Mouse (Mus musculus): ENCODE data around the gene Cbx8.

Gene Cbx8

DNA sequence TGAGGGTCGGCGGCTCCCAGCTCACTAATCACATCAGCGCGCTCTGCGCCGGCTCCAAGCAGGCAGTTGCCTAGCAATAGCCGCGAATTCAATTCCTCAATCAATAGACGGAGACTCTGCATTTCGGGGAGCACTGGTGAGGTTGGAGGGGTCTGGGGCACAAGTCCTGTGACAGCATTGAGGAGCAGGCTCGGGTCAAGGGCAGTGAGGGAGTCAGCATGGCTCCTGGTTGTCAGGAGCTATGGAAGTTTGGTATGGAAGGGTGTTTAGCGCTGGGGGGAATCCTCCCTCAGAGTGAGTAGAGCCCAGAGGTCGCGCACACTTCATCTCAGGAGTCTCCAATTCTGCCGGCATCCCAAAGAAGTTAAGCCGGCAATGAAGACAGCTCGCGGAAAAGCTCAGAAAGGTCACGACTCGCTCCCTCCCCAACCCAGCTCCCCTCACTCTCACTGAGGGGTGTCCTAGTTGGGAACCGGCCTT lies 5.0 kb downstream of the Cbx8 start:
- in situ Hi-C loops (cut with MboI; ENCODE audit: low sequenced_read_pairs): loop anchor here (10.0 kb wide), 1 partner anchor 159 kb away; no protein-coding TSS in a partner anchor

GRCm38 (mm10) chr11:119035094-119035685 lies 5.6 kb downstream of the Cbx8 start:
- in situ Hi-C loops (cut with MboI; ENCODE audit: low sequenced_read_pairs): loop anchor here (10.0 kb wide), 1 partner anchor 160 kb away; no protein-coding TSS in a partner anchor

DNA sequence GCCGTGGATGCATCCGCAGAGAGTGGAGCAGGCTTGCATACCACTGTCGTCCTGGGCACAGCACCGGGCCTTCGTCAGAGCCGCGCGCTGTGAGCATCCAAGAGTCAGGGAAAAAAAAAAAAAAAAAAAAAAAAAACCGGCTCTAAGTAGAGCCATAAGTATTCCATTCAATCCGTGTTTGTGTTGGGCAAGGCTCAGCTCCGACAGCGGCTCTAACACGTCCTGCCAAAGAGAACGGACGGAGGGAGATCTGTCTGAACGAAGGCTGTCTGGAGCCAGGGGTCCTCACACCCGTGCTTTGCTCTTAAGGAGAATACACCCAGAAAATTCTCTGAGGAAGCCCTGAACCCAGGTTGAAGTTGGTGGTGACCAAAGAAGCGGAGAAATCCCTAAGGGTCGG lies 6.1 kb downstream of the Cbx8 start:
- in situ Hi-C loops (cut with MboI; ENCODE audit: low sequenced_read_pairs): loop anchor here (10.0 kb wide), 1 partner anchor 160 kb away; no protein-coding TSS in a partner anchor

GRCm38 (mm10) chr11:119033874-119034558 lies 6.8 kb downstream of the Cbx8 start:
- in situ Hi-C loops (cut with MboI; ENCODE audit: low sequenced_read_pairs): loop anchor here (10.0 kb wide), 1 partner anchor 161 kb away; no protein-coding TSS in a partner anchor

DNA sequence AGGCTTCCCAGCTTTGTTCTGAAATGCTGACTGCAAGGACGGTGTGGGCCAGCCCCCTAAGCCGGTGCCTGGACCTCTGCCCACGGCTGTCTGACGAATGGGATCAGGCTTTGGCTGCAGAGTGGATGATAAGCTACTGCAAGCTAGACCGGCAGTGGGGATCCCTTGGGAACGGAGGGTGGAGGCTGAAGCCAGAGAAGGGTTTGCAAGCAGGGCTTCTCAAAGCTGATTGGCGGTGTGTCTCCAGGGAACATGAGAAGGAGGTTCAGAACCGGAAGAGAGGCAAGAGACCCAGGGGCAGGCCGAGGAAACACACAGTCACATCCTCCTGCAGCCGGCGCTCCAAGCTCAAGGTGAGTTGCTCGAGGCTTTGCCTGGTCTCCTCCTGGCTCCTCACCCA lies 14.6 kb downstream of the Cbx8 start:
- in situ Hi-C loops (cut with MboI; ENCODE audit: low sequenced_read_pairs): no loop called here

DNA sequence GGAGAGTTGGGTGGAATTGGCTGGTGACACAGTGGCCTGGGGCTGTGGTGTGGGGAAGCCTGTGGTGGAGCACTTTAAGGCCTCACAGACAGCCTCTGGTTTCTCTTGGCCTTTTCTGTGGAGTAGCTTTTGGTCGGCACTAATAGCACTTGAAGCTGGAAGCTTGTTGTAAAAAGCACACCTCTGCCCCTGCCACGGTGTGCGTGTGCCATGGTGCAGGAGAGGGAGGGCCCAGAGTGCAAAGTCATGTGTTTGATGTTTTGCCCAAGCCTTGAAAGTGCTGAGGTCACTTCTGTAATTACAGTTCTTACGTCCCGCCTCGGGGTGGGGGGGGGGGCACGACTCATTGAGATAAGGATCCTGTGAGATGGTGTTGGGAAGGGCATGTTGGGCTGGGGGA lies 16.5 kb downstream of the Cbx8 start:
- in situ Hi-C loops (cut with MboI; ENCODE audit: low sequenced_read_pairs): no loop called here

DNA sequence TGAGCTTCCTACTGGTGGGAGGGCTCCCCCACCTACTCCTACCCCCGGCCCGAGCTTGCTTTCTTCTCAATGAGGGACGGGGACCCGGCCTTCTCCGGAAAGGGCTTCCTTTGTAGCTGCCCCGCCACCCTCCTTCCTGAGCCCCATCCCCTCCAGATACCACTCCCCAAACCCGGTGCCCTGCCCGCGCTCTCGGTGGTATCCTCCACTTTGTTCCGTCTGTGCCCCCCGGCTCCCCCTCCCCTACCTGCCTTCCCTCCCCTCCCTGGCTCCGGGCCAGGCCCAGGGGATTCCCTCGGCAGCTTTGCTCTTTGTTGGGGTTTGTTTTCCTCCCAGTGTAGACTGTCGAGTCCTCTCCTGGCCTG lies 17.2 kb downstream of the Cbx8 start:
- in situ Hi-C loops (cut with MboI; ENCODE audit: low sequenced_read_pairs): no loop called here

- in situ Hi-C loops (cut with MboI; ENCODE audit: low sequenced_read_pairs): no loop called here
Observed at GRCm38 (mm10) chr11:119022895-119023615, 17.7 kb downstream of the Cbx8 start, which contains the start of gene Cbx2. Gene Cbx2, plus strand, starts transcription at chr11:119022962.

DNA sequence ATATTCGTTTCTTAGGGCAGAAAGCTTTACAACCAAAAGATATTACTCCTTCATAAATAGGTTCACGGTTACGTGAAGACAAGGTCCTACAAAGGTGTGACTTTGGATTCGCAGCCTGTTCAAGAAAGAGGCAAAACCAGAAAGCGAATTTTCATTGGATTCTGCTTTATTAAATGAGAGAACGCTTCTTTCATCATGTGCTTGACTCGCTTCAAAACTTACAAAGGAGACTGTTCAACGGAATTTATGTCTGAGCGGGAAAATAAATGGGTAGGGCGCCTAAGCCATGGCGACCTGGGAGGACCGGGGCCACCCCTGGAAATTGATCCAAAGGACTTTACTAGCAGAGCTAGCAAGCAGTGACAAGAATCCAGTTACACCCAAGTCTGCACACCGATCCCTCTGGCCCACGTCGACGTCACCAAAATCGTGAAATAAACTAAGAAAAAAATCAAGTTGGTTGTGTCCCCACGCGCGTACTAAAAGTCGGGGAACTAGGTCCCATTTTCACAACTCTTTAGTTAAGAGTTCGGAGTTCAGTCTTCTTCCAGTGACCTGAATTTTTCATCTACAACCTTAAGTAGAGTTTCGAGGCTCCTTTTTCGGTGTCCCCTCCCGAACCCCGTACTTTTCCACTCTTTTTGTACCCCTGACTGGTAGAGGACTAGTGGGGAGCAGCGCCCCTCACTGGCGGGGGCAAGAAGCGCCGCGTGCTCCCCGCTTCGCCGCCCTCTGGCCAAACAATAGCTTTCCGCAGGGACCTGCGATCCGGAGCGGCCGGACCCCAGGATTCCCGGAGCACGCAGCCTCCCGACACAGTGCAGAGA lies 18.5 kb downstream of the Cbx8 start:
- in situ Hi-C loops (cut with MboI; ENCODE audit: low sequenced_read_pairs): no loop called here

GRCm38 (mm10) chr11:119021180-119021579 lies 19.6 kb downstream of the Cbx8 start:
- in situ Hi-C loops (cut with MboI; ENCODE audit: low sequenced_read_pairs): no loop called here

DNA sequence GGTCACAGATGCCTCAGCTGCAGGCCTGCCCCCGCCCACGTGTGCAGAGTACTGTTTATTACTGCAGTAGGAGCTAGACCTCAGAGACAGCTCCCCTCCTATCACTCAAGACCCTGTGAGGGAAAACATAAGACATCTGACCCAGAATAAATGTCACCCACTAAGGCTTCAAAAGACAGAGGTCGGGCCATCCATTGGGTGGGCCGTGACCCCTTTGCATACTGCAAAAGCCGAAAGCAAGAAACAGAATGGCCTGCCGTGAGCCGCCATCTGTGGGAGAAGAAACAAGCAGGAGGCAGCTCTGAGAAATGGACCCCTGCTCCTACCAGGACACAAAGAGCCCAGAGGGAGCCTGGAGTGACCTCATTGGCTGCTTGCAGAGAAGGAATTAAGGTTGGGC lies 23.3 kb downstream of the Cbx8 start:
- in situ Hi-C loops (cut with MboI; ENCODE audit: low sequenced_read_pairs): no loop called here

- in situ Hi-C loops (cut with MboI; ENCODE audit: low sequenced_read_pairs): no loop called here
Observed at GRCm38 (mm10) chr11:119014455-119014854, 26.3 kb downstream of the Cbx8 start.

DNA sequence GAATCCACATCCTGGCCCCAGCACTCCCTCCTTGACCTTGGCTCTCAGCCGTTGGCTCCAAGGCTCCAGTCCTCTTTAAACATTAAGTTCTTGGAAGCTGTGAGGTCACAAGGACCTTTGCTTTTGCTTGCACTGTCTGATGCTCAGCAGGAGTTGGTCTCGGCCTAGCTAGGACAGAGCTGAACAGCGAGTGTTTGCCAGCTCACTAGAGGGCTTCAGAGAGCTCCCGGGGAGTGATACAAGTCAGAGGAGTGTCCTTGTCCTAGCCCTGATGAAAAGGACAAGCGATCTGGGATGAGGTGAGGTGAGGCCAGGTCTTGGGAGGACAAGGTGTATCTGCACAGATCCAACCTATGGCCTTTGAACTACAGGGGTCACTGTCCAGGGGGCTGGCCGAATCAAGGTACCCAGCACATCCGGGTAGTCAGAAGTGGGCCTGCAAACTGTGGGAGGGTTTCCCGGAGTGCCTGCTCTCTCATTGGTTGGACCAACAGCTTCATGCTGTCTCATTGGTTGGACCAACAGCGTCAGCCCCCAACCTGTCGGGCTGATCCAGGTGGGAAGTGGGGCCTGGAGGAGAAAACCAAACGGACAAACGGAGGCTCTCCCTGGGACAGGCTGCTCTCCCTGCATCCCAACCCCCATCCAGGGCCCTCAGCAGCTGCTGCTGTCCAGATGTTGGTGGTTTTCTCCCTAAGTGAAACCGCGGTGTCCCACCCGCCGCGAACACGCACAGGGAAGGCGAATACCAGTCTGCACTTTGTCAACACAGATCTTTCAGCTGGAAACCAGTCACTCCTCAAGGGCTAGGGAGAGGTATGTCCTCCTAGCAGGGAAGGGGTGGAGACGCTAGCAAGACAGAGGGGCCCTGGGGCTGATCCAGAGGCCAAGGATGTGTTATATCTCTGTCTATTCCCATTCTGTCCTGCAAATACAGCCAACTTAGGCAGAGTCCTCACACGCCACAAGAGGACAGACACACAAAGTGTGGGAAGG lies 33.0 kb downstream of the Cbx8 start:
- in situ Hi-C loops (cut with MboI; ENCODE audit: low sequenced_read_pairs): no loop called here

- in situ Hi-C loops (cut with MboI; ENCODE audit: low sequenced_read_pairs): no loop called here
Observed at GRCm38 (mm10) chr11:119006462-119006861, 34.3 kb downstream of the Cbx8 start.

GRCm38 (mm10) chr11:119005547-119006275 lies 35.1 kb downstream of the Cbx8 start:
- in situ Hi-C loops (cut with MboI; ENCODE audit: low sequenced_read_pairs): no loop called here

DNA sequence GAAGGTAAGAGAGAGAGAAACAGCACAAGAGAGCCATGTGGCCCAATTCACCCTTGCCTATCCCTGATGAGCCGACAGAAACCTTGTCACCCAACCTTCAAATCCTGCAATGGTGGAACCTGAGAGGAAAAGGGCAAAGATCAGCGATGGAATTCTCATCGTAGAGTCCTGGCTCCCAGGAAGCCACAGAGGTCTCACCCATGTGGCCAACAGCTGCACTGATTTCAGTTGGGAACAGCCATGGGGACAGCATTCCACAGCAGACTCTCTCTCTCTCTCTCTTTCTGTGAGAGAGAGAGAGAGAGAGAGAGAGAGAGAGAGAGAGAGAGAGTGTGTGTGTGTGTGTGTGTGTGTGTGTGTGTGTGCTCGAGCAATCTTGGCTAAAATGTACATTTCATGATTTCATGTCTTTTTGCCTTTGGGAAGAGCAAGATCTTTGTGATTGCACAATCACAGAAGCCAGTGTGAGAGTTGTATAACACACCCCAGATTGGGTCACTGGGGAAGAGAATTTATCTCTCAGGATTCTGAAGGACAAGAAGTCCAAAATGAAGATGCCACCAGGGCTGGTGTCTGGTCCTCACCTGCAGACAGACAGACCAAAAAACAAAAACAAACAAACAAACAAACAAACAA lies 39.2 kb downstream of the Cbx8 start:
- in situ Hi-C loops (cut with MboI; ENCODE audit: low sequenced_read_pairs): no loop called here

DNA sequence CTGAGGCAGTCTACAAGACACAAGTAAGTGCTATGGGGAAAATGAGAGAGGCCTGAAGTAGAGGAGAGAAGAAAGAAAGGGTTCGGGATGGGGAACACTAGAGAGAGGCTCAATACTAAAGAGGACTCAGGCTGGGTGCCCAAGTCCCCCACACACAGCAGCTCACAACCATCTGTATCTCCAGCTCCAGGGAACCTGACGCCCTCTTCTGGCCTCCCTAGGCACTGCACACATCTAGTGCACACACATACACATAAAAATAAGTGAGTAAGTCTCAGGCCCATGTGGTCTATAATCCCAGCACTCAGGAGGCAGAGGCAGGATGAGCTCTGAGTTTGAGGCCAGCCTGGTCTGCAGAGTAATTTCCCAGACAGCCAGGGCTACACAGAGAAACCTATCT lies 39.9 kb downstream of the Cbx8 start:
- in situ Hi-C loops (cut with MboI; ENCODE audit: low sequenced_read_pairs): no loop called here

DNA sequence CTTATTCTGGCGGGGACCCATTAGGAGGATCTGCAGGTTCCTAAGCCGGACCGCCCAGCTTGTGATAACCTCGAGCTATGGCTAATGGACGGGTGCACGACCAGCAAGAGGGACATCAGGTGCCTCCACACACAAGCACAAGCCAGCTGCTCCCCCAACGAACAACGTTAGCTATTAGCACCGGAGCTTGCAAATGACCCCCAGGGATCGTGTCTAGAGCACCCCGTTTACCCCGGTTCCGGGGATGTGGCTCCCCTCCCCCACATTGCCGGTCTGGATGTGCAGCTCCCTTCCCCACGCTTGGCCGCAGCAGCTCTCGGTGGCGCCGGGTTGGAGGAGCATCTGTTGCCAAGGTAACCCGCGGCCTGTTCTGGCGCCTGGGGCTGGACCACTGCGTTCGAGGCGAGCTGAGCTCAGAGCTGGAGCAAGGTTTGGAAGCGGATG lies 41.4 kb downstream of the Cbx8 start:
- in situ Hi-C loops (cut with MboI; ENCODE audit: low sequenced_read_pairs): no loop called here
